Mouse (Mus musculus) inflammation-experienced regulatory T-cells, adult 16 weeks (primary cell): ENCODE data around the gene Lrrc8e. TPM values are rescaled to one million over a fixed set of nuclear protein-coding genes. Genes with fewer than 3 reads are reported as not detected.

ENCODE experiments used
- polyA plus RNA-seq: library from polyadenylated mRNA; unstranded; fragments of 100-300 nt; shearing (Covaris generic); gene quantifications from one replicate; pipeline ENCODE4 v1.2.1, GENCODE M21; 2017

The Lrrc8e gene
- 0.29 TPM for polyA plus RNA-seq

GRCm38 (mm10) chr8:4226739-4227347 lies at the start of gene Lrrc8e:
TSS of gene Lrrc8e (plus strand) at chr8:4226827.

GRCm38 (mm10) chr8:4216791-4217621 lies 9.6 kb upstream of the Lrrc8e start, which contains the start of gene Prr36:
TSS of gene Prr36 (minus strand) at chr8:4217459.

GRCm38 (mm10) chr8:4238434-4239192 lies 12.0 kb downstream of the Lrrc8e start, which contains the start of the genes Map2k7 and Gm49320:
TSS of gene Map2k7 (plus strand) at chr8:4238740.
TSS of gene Gm49320 (plus strand) at chr8:4238865.

GRCm38 (mm10) chr8:4247951-4248540 lies 21.4 kb downstream of the Lrrc8e start, which contains the start of gene Tgfbr3l:
TSS of gene Tgfbr3l (plus strand) at chr8:4248214.

GRCm38 (mm10) chr8:4252934-4253841 lies 26.6 kb downstream of the Lrrc8e start, which contains the start of gene Snapc2:
TSS of gene Snapc2 (plus strand) at chr8:4253080.

GRCm38 (mm10) chr8:4259125-4259804 lies 32.6 kb downstream of the Lrrc8e start, which contains the start of gene Ctxn1:
TSS of gene Ctxn1 (minus strand) at chr8:4259274.

GRCm38 (mm10) chr8:4275275-4276110 lies 48.9 kb downstream of the Lrrc8e start, which contains the start of gene Timm44:
TSS of gene Timm44 (minus strand) at chr8:4275913.

Other genes starting within 250 kb of the Lrrc8e start
- gene Cd209f, start 121.0 kb upstream of the Lrrc8e start, polyA plus RNA-seq: not detected
- gene Cd209g, start 92.7 kb upstream of the Lrrc8e start, polyA plus RNA-seq: not detected
- 19.4 TPM for gene Evi5l, start 60.3 kb upstream of the Lrrc8e start, polyA plus RNA-seq
- 0.29 TPM for gene Prr36, start 9.4 kb upstream of the Lrrc8e start, polyA plus RNA-seq
- 74.4 TPM for gene Map2k7, start 11.9 kb downstream of the Lrrc8e start, polyA plus RNA-seq
- 0.82 TPM for gene Gm49320, start 12.0 kb downstream of the Lrrc8e start, polyA plus RNA-seq
- 10.4 TPM for gene Tgfbr3l, start 21.4 kb downstream of the Lrrc8e start, polyA plus RNA-seq
- gene Snapc2, start 26.3 kb downstream of the Lrrc8e start, polyA plus RNA-seq: 33.3 TPM
- gene Ctxn1, start 32.4 kb downstream of the Lrrc8e start, polyA plus RNA-seq: 0.40 TPM
- 62.2 TPM for gene Timm44, start 49.1 kb downstream of the Lrrc8e start, polyA plus RNA-seq
- gene Ccl25, start 98.4 kb downstream of the Lrrc8e start, polyA plus RNA-seq: 15.7 TPM
- 18.7 TPM for gene Elavl1, start 98.6 kb downstream of the Lrrc8e start, polyA plus RNA-seq